Mouse (Mus musculus) ES-E14 (cell line): ENCODE measurements at regions not wholly inside any gene's neighbourhood (a gene's known extent, or its start where the extent isn't known, plus 50 kb on each side); places are given as distances from the start of the nearest gene placed in this dataset.

Source experiments
- DNase-seq: peaks from one replicate; pipeline ENCODE4 v3.0.0-alpha.2; 2013; ENCODE audit warnings: low read depth, low spot score
- H3K27ac ChIP-seq: 2 replicates; pipeline ENCODE4 v1.5.1; 2012; ENCODE audit warnings: low read depth, mild to moderate bottlenecking, low read length, moderate library complexity, mixed read lengths; ENCODE audit not compliant: poor library complexity, insufficient read depth, severe bottlenecking
- H3K36me3 ChIP-seq: 2 replicates; pipeline ENCODE4 v1.6.1; 2012; ENCODE audit warnings: mild to moderate bottlenecking, low read length, moderate library complexity, mixed read lengths; ENCODE audit not compliant: control insufficient read depth, poor library complexity, insufficient read depth, severe bottlenecking
- H3K4me1 ChIP-seq, 2 experiments: fragments of 150-350 bp in 1 of 2; sonication (generic) in 1 of 2; 2 replicates each; pipeline ENCODE4 v1.6.1; 2012; ENCODE audit warnings: low read length in 2 of 2, mild to moderate bottlenecking in 1 of 2, mixed read lengths in 1 of 2; ENCODE audit not compliant: control insufficient read depth in 2 of 2, insufficient read depth in 2 of 2, poor library complexity in 1 of 2
- H3K4me3 ChIP-seq, 2 experiments: fragments of 150-350 bp in 1 of 2; sonication (generic) in 1 of 2; 2 replicates each; pipeline ENCODE4 v1.5.1; 2012; ENCODE audit warnings: low read length in 2 of 2, low read depth in 1 of 2, mild to moderate bottlenecking in 1 of 2, mixed read lengths in 1 of 2; ENCODE audit not compliant: insufficient read depth in 1 of 2, poor library complexity in 1 of 2, severe bottlenecking in 1 of 2
- H3K9ac ChIP-seq: 2 replicates; pipeline ENCODE4 v1.6.1; 2012; ENCODE audit warnings: low read depth, mild to moderate bottlenecking, low read length, mixed read lengths; ENCODE audit not compliant: poor library complexity, insufficient read depth, severe bottlenecking
- H3K9me3 ChIP-seq: fragments of 150-350 bp; sonication (generic); 2 replicates; pipeline ENCODE4 v1.6.1; 2012; ENCODE audit warnings: low read depth, mild to moderate bottlenecking, low read length; ENCODE audit not compliant: control insufficient read depth, insufficient read depth
- CHD2 ChIP-seq: IDR thresholded peaks from 2 replicates; pipeline ENCODE4 v1.6.1; 2014; ENCODE audit warnings: mild to moderate bottlenecking, low read depth, low read length, inconsistent platforms
- HCFC1 ChIP-seq: IDR thresholded peaks from 2 replicates; pipeline ENCODE4 v1.6.1; 2012; ENCODE audit warnings: low read length, inconsistent platforms, borderline replicate concordance; ENCODE audit not compliant: insufficient read depth
- MAFK ChIP-seq: IDR thresholded peaks from 2 replicates; pipeline ENCODE4 v1.6.1; 2014; ENCODE audit warnings: mild to moderate bottlenecking, low read depth, low read length, inconsistent platforms; ENCODE audit not compliant: insufficient read depth
- ZC3H11A ChIP-seq: IDR thresholded peaks from 2 replicates; pipeline ENCODE4 v1.6.1; 2012; ENCODE audit warnings: low read depth, mild to moderate bottlenecking, inconsistent platforms, low read length, borderline replicate concordance
- ZNF384 ChIP-seq: IDR thresholded peaks from 2 replicates; pipeline ENCODE4 v1.6.1; 2012; ENCODE audit warnings: low read depth, low read length, inconsistent platforms
- in situ Hi-C, 2 experiments: fragments of 600-800 bp; cut with MboI; formaldehyde crosslinking; loops; one replicate each; pipeline ENCODE4 v1.15.1; 2025; ENCODE audit warnings: low sequenced_read_pairs in 2 of 2, inconsistent platforms in 1 of 2; ENCODE audit not compliant: unreplicated experiment in 2 of 2

GRCm38 (mm10) chr3:38280105-38280504, 204.5 kb downstream of the Ankrd50 start:
- Histone ChIP-seq H3K4me3 (no peak overlapping the region), H3K27ac (no peak overlapping the region), H3K9me3 (no peaks in the 10 kb centered on the region), H3K36me3 (no peaks in the 10 kb centered on the region), H3K9ac (no peak overlapping the region), H3K4me1 (no peaks in the 10 kb centered on the region)
- in situ Hi-C loops, result no loop called here
- TF ChIP-seq ZNF384, result no peak
- TF ChIP-seq ZC3H11A, result no peak
- no peak for TF ChIP-seq CHD2
- TF ChIP-seq MAFK, result no peak
- no peak for TF ChIP-seq HCFC1
- no peak for DNase-seq

- H3K9me3 ChIP-seq, result no peaks in the 10 kb centered on the region
- no peaks in the 10 kb centered on the region for H3K36me3 ChIP-seq
- H3K4me1 ChIP-seq, result no peaks in the 10 kb centered on the region
- H3K9ac ChIP-seq, result no peak overlapping the region
- DNase-seq, result no peak
- H3K4me3 ChIP-seq, result no peak overlapping the region
- in situ Hi-C loops, result loop anchor here in 1 of 2 experiments (10.0 kb wide), 1 partner anchor 338 kb away; no protein-coding TSS in a partner anchor
- TF ChIP-seq ZNF384 (no peak), MAFK (no peak), CHD2 (no peak), ZC3H11A (no peak)
- H3K27ac ChIP-seq, result no peak overlapping the region
These were observed 207.6 kb downstream of the Ankrd50 start for GRCm38 (mm10) chr3:38276948-38277504.

- no peak for TF ChIP-seq ZNF384
- no peak for TF ChIP-seq MAFK
- no peak for TF ChIP-seq HCFC1
- no peak for TF ChIP-seq CHD2
- TF ChIP-seq ZC3H11A, result no peak
- no peaks in the 10 kb centered on the region for H3K4me1 ChIP-seq
- no peak overlapping the region for H3K27ac ChIP-seq
- H3K9me3 ChIP-seq, result no peaks in the 10 kb centered on the region
- DNase-seq, result no peak
- in situ Hi-C loops, result loop anchor here in 1 of 2 experiments (10.0 kb wide), 1 partner anchor 339 kb away; no protein-coding TSS in a partner anchor
- H3K36me3 ChIP-seq, result no peaks in the 10 kb centered on the region
- H3K9ac ChIP-seq, result no peak overlapping the region
- no peak overlapping the region for H3K4me3 ChIP-seq
These were observed 209.3 kb downstream of the Ankrd50 start for GRCm38 (mm10) chr3:38275321-38275720.

GRCm38 (mm10) chr3:38270742-38271141, 213.9 kb downstream of the Ankrd50 start:
- no peak for DNase-seq

More at GRCm38 (mm10) chr3:38270742-38271141, 213.9 kb downstream of the Ankrd50 start:
- Histone ChIP-seq H3K36me3 (no peaks in the 10 kb centered on the region), H3K4me1 (no peaks in the 10 kb centered on the region), H3K27ac (no peak overlapping the region), H3K4me3 (no peak overlapping the region), H3K9me3 (no peaks in the 10 kb centered on the region), H3K9ac (no peak overlapping the region)
- TF ChIP-seq HCFC1 (no peak), CHD2 (no peak), MAFK (no peak), ZNF384 (no peak), ZC3H11A (no peak)
- in situ Hi-C loops, result loop anchor here (10.0 to 25.0 kb wide), 3 partner anchors 342 to 592 kb away; no protein-coding TSS in a partner anchor
